Mouse (Mus musculus) cerebellum, adult 2 months (tissue): ENCODE data around the gene 5031439G07Rik.

ENCODE experiments used
- CTCF ChIP-seq: fragments of 200-500 bp; IDR thresholded peaks from 2 replicates; pipeline ENCODE4 v1.5.1; 2011; ENCODE audit warnings: low read depth, mild to moderate bottlenecking, control low read depth, low read length, moderate library complexity, borderline replicate concordance; ENCODE audit not compliant: insufficient read depth
- POLR2A ChIP-seq: fragments of 200-500 bp; IDR thresholded peaks from 2 replicates; pipeline ENCODE4 v1.6.1; 2011; ENCODE audit warnings: low read length, control low read depth, borderline replicate concordance; ENCODE audit not compliant: insufficient read depth

DNA sequence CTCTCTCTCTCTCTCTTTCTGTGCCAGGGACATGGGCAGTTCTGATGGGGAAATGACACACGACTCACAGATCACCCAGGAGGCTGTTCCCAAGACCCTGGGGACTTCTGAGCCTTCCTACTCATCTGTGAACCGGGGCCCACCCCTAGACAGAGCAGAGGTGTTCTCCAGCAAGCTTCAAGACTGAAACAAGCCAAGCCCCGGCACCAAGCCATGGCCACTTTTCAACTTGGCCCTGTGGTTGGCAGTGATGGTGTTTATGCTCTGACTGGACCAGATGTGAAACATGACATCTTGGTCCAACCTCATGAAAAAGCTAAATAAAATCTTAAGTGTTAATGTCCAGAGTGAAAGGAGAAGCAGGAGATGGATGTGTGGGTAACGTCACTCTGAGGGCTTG lies 33.9 kb upstream of the 5031439G07Rik start:
- TF ChIP-seq POLR2A (no peak), CTCF (no peak)
